ENCODE assay signal across 24 mouse cellular contexts in genomic region chr17:43023637-43024217, GRCm38 (mm10). TPM values are rescaled to one million over a fixed set of nuclear protein-coding genes. Genes with fewer than 3 reads are reported as not detected.
DNase-seq lines count a peak whose midpoint lies in the region; ATAC-seq lines count a peak whose summit lies in the region.
"Had no signal": no experiment of that assay in that cellular context is flagged by ENCODE, and none has a peak within 500 bp of the region (broad histone marks: within the 10 kb centered on the region; RNA-seq: fewer than 3 reads in every experiment).

No protein-coding gene starts in this region.

- no peaks in the 10 kb centered on the region for H3K9me3 ChIP-seq in kidney, embryonic 14.5 days (ENCODE audit: control insufficient read depth, low read length)
- no peaks in the 10 kb centered on the region for H3K9me3 ChIP-seq in midbrain, embryonic 15.5 days
- no peaks in the 10 kb centered on the region for H3K9me3 ChIP-seq in midbrain, embryonic 10.5 days (replicated peaks)
- no peaks in the 10 kb centered on the region for H3K9me3 ChIP-seq in liver, embryonic 16.5 days (replicated peaks; ENCODE audit: control insufficient read depth, low read length)
- H3K9me3 ChIP-seq: embryonic facial prominence, embryonic 12.5 days; heart, embryonic 13.5 days; hindbrain, embryonic 15.5 days; intestine, embryonic 15.5 days had no signal

- H3K27me3 ChIP-seq in kidney, embryonic 14.5 days (ENCODE audit: control insufficient read depth, insufficient read depth, low read length) = no peaks in the 10 kb centered on the region
- no peaks in the 10 kb centered on the region for H3K27me3 ChIP-seq in midbrain, embryonic 15.5 days (replicated peaks)
- no peaks in the 10 kb centered on the region for H3K27me3 ChIP-seq in midbrain, embryonic 10.5 days (ENCODE audit: low read depth, poor library complexity, severe bottlenecking)
- no peaks in the 10 kb centered on the region for H3K27me3 ChIP-seq in liver, embryonic 16.5 days (ENCODE audit: control insufficient read depth, insufficient read depth, low read depth, low read length)
- H3K27me3 ChIP-seq: embryonic facial prominence, embryonic 12.5 days; hindbrain, embryonic 15.5 days; intestine, embryonic 15.5 days; Patski had no signal

- intact Hi-C loops in gastrocnemius, postnatal 36 days (cut with DNase I) = no loop called here
- intact Hi-C loops in left cerebral cortex, postnatal 4 days (cut with DNase I) = no loop called here

- H3K36me3 ChIP-seq in kidney, embryonic 14.5 days (ENCODE audit: control insufficient read depth, insufficient read depth, low read length) = no peaks in the 10 kb centered on the region; the same call in 1 of the 2 replicates
- H3K36me3 ChIP-seq in midbrain, embryonic 15.5 days (replicated peaks) = no peaks in the 10 kb centered on the region
- peaks cover 34% of the 10 kb centered on the region for H3K36me3 ChIP-seq in midbrain, embryonic 10.5 days
- peaks cover 13% of the 10 kb centered on the region for H3K36me3 ChIP-seq in liver, embryonic 16.5 days (ENCODE audit: control insufficient read depth, insufficient read depth)
- H3K36me3 ChIP-seq: embryonic facial prominence, embryonic 12.5 days; heart, embryonic 13.5 days; intestine, embryonic 15.5 days had no signal

- H3K9ac ChIP-seq in kidney, embryonic 14.5 days (ENCODE audit: low read depth, low read length) = no peak overlapping the region
- H3K9ac ChIP-seq in midbrain, embryonic 15.5 days = no peak overlapping the region
- peak overlapping the region; percentile 23 for H3K9ac ChIP-seq in liver, embryonic 16.5 days (ENCODE audit: low read depth, low read length)
- H3K9ac ChIP-seq: embryonic facial prominence, embryonic 12.5 days; heart, embryonic 13.5 days; hindbrain, embryonic 15.5 days; intestine, embryonic 15.5 days had no signal

- no peak overlapping the region for H3K4me3 ChIP-seq in kidney, embryonic 14.5 days (ENCODE audit: low read length)
- no peak overlapping the region for H3K4me3 ChIP-seq in midbrain, embryonic 15.5 days
- no peak overlapping the region for H3K4me3 ChIP-seq in midbrain, embryonic 10.5 days
- H3K4me3 ChIP-seq in liver, embryonic 16.5 days (ENCODE audit: low read depth, low read length) = no peak overlapping the region
- H3K4me3 ChIP-seq: embryonic facial prominence, embryonic 12.5 days; heart, embryonic 13.5 days; hindbrain, embryonic 15.5 days; intestine, embryonic 15.5 days; layer of hippocampus, adult 2 months had no signal

- no peak overlapping the region for H3K4me2 ChIP-seq in kidney, embryonic 14.5 days (replicated peaks; ENCODE audit: low read depth, low read length)
- H3K4me2 ChIP-seq in midbrain, embryonic 15.5 days = no peak overlapping the region
- H3K4me2 ChIP-seq in liver, embryonic 16.5 days (ENCODE audit: low read depth, low read length) = no peak overlapping the region
- H3K4me2 ChIP-seq: embryonic facial prominence, embryonic 12.5 days; hindbrain, embryonic 15.5 days; intestine, embryonic 15.5 days; midbrain, embryonic 11.5 days had no signal

- 70% methylated on average over 12 of the region's 12 CpGs for WGBS in kidney, embryonic 14.5 days
- WGBS in midbrain, embryonic 15.5 days = 90% methylated on average over 12 of the region's 12 CpGs
- 91% methylated on average over 12 of the region's 12 CpGs for WGBS in midbrain, embryonic 10.5 days
- 77% methylated on average over 12 of the region's 12 CpGs for WGBS in liver, embryonic 16.5 days (ENCODE audit: insufficient replicate concordance)

- peak; percentile 44 for DNase-seq in kidney, adult 11 months
- DNase-seq in midbrain, embryonic 10.5 days (ENCODE audit: low spot score) = no peak
- no peak for DNase-seq in gastrocnemius, postnatal 36 days
- DNase-seq in urinary bladder, postnatal 10 days (ENCODE audit: low spot score) = no peak
- DNase-seq in left cerebral cortex, postnatal 4 days = no peak
- DNase-seq: adrenal gland, adult 8-10 months; cerebellum, adult 9-11 months; heart, postnatal 36 days; layer of hippocampus, postnatal 36 days; lung, postnatal 4 days; retina, postnatal 1 day; thymus, postnatal 36 days had no signal

- no peak for ATAC-seq in kidney, embryonic 14.5 days (ENCODE audit: low FRiP score, low TSS enrichment)
- ATAC-seq in midbrain, embryonic 15.5 days (replicated peaks) = 0 out of 2 replicates have a peak, but pooled peaks have one; percentile 19
- ATAC-seq in liver, embryonic 16.5 days (ENCODE audit: low read depth) = no peak
- ATAC-seq: CD4-positive, CD25-positive, alpha-beta regulatory T cell, adult 4 months; forebrain, embryonic 16.5 days; intestine, embryonic 15.5 days; Patski had no signal

- no peak overlapping the region for H3K27ac ChIP-seq in kidney, embryonic 14.5 days (ENCODE audit: low read depth, low read length)
- no peak overlapping the region for H3K27ac ChIP-seq in midbrain, embryonic 15.5 days
- no peak overlapping the region for H3K27ac ChIP-seq in midbrain, embryonic 10.5 days (replicated peaks)
- peak overlapping the region; percentile 95 for H3K27ac ChIP-seq in liver, embryonic 16.5 days (ENCODE audit: low read length)
- H3K27ac ChIP-seq: embryonic facial prominence, embryonic 12.5 days; heart, embryonic 13.5 days; hindbrain, embryonic 15.5 days; intestine, embryonic 15.5 days; layer of hippocampus, adult 2 months had no signal

- peaks cover 11% of the 10 kb centered on the region for H3K4me1 ChIP-seq in kidney, embryonic 14.5 days (ENCODE audit: control insufficient read depth, insufficient read depth, low read length)
- peaks cover 20% of the 10 kb centered on the region for H3K4me1 ChIP-seq in midbrain, embryonic 15.5 days
- peaks cover 4% of the 10 kb centered on the region; the same call in 1 of the 2 replicates for H3K4me1 ChIP-seq in midbrain, embryonic 10.5 days
- H3K4me1 ChIP-seq in liver, embryonic 16.5 days (ENCODE audit: control insufficient read depth, low read depth, low read length) = peaks cover 62% of the 10 kb centered on the region
- H3K4me1 ChIP-seq: embryonic facial prominence, embryonic 12.5 days; heart, embryonic 13.5 days; intestine, embryonic 15.5 days had no signal

RNA-seq across cellular contexts. Expression of gene Tnfrsf21, which starts 7.4 kb away (rescaled TPM):
- polyA plus RNA-seq in kidney, embryonic 14.5 days (2014; fragmentation: Nextera tagmentation; extraction: Ambion mirVana) = 29.1 and 53.7 TPM in 2 replicates
- 67.6 and 68.6 TPM in 2 replicates for polyA plus RNA-seq in midbrain, embryonic 15.5 days (2015; fragmentation: Nextera tagmentation; extraction: Ambion mirVana)
- polyA plus RNA-seq in midbrain, embryonic 10.5 days (2016; fragmentation: Nextera tagmentation; extraction: Ambion mirVana) = 25.4 and 29.1 TPM in 2 replicates
- 21.0 and 21.3 TPM in 2 replicates for polyA plus RNA-seq in liver, embryonic 16.5 days (2015; fragmentation: Nextera tagmentation; extraction: Ambion mirVana)
- total RNA-seq in gastrocnemius, postnatal 36 days (2021) = 10 to 100 TPM; 22.5 to 23.0 TPM
- 10 to 100 TPM; 83.9 to 89.7 TPM for total RNA-seq in left cerebral cortex, postnatal 4 days (2021)
